Comparison of ENCODE assay signal across 19 mouse cellular contexts in the genomic region with DNA sequence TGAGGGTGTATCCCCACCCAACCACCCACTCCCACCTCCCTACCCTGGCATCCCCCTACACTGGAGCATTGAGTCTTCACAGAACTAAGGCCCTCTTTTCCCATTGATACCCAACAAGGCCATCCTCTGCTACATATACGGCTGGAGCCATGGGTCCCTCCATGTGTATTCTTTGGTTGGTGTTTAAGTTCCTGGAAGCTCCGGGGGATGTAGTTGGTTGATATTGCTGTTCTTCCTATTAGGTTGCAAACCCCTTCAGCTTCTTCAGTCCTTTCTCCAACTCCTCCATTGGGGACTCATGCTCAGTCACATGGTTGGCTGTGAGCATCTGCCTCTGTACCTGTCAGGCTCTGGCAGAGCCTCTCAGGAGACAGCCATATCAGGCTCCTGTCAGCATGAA.
DNase-seq lines count a peak whose midpoint lies in the region; ATAC-seq and TF ChIP-seq lines count a peak whose summit lies in the region.
"Had no signal": no experiment of that assay in that cellular context is flagged by ENCODE, and none has a peak within 500 bp of the region (broad histone marks: within the 10 kb centered on the region; RNA-seq: fewer than 3 reads in every experiment).

No protein-coding gene starts in this region.

- no peak overlapping the region for H3K9ac ChIP-seq in heart, adult 2 months (ENCODE audit: low read depth, low read length)
- no peak overlapping the region for H3K9ac ChIP-seq in midbrain, embryonic 15.5 days
- H3K9ac ChIP-seq: embryonic facial prominence, embryonic 13.5 days; embryonic facial prominence, embryonic 15.5 days; forebrain, embryonic 13.5 days; forebrain, embryonic 15.5 days had no signal

- peak; percentile 82 for DNase-seq in heart, adult 11 months
- DNase-seq in heart, adult 2 months: no peak
- DNase-seq in midbrain, embryonic 10.5 days (ENCODE audit: low spot score): no peak
- DNase-seq: adrenal gland, adult 2 months; adrenal gland, postnatal 10 days; adrenal gland, postnatal 25 days; cerebellum, adult 11 months; cerebellum, adult 18-20 months; cerebellum, adult 8-10 months; cerebellum, adult 9-11 months; cerebellum, postnatal 14 days; cerebellum, postnatal 36 days; embryo, embryonic 11 days had no signal

- TF ChIP-seq CTCF in heart, adult 2 months (IDR thresholded peaks at IDR 0.05): no peak

- no peak for TF ChIP-seq POLR2A in heart, adult 2 months (IDR thresholded peaks at IDR 0.05; ENCODE audit: insufficient read depth, low read depth, low read length)

- no peak for TF ChIP-seq EP300 in heart, adult 2 months (IDR thresholded peaks at IDR 0.05; ENCODE audit: insufficient read depth, low read depth, low read length)

- no peak overlapping the region for H3K4me3 ChIP-seq in heart, adult 2 months
- no peak overlapping the region for H3K4me3 ChIP-seq in midbrain, embryonic 10.5 days
- no peak overlapping the region for H3K4me3 ChIP-seq in midbrain, embryonic 15.5 days
- H3K4me3 ChIP-seq: embryonic facial prominence, embryonic 13.5 days; embryonic facial prominence, embryonic 15.5 days; erythroblast, embryonic 14.5 days; forebrain, embryonic 13.5 days; forebrain, embryonic 15.5 days had no signal

- peaks cover 3% of the 10 kb centered on the region for H3K36me3 ChIP-seq in heart, adult 2 months (ENCODE audit: control insufficient read depth, insufficient read depth, low read length)
- no peaks in the 10 kb centered on the region for H3K36me3 ChIP-seq in midbrain, embryonic 10.5 days
- H3K36me3 ChIP-seq in midbrain, embryonic 15.5 days (replicated peaks): no peaks in the 10 kb centered on the region
- H3K36me3 ChIP-seq: embryonic facial prominence, embryonic 13.5 days; embryonic facial prominence, embryonic 15.5 days; forebrain, embryonic 15.5 days had no signal

- H3K79me2 ChIP-seq in heart, adult 2 months (replicated peaks; ENCODE audit: control insufficient read depth, insufficient read depth, low read length): no peaks in the 10 kb centered on the region

- no peak for ATAC-seq in midbrain, embryonic 15.5 days (replicated peaks)
- ATAC-seq: forebrain, embryonic 13.5 days; forebrain, embryonic 15.5 days had no signal

- no peak overlapping the region for H3K4me2 ChIP-seq in midbrain, embryonic 15.5 days
- H3K4me2 ChIP-seq: embryonic facial prominence, embryonic 13.5 days; embryonic facial prominence, embryonic 15.5 days; forebrain, embryonic 13.5 days; forebrain, embryonic 15.5 days had no signal

- intact Hi-C loops in heart, adult 2 months (cut with DNase I): loop anchor here (5.0 kb wide), 4 partner anchors 126 to 379 kb away; no protein-coding TSS in a partner anchor

- 100% methylated on average over 2 of the region's 2 CpGs for WGBS in heart, adult 2 months
- WGBS in midbrain, embryonic 10.5 days: 91% methylated on average over 2 of the region's 2 CpGs
- WGBS in midbrain, embryonic 15.5 days: 98% methylated on average over 2 of the region's 2 CpGs

- no peak overlapping the region for H3K27ac ChIP-seq in heart, adult 2 months
- 0 out of 2 replicates have a peak overlapping the region, but pooled peaks have one; percentile 2 for H3K27ac ChIP-seq in midbrain, embryonic 10.5 days (replicated peaks)
- H3K27ac ChIP-seq in midbrain, embryonic 15.5 days: no peak overlapping the region
- H3K27ac ChIP-seq: embryonic facial prominence, embryonic 13.5 days; embryonic facial prominence, embryonic 15.5 days; forebrain, embryonic 13.5 days; forebrain, embryonic 15.5 days had no signal

- H3K4me1 ChIP-seq in heart, adult 2 months (ENCODE audit: control insufficient read depth, insufficient read depth, low read length): peaks cover 29% of the 10 kb centered on the region
- H3K4me1 ChIP-seq in midbrain, embryonic 10.5 days: peaks cover 53% of the 10 kb centered on the region
- H3K4me1 ChIP-seq in midbrain, embryonic 15.5 days: peaks cover 13% of the 10 kb centered on the region

- H3K9me3 ChIP-seq in midbrain, embryonic 10.5 days (replicated peaks): no peaks in the 10 kb centered on the region
- no peaks in the 10 kb centered on the region for H3K9me3 ChIP-seq in midbrain, embryonic 15.5 days
- H3K9me3 ChIP-seq: embryonic facial prominence, embryonic 13.5 days; embryonic facial prominence, embryonic 15.5 days; forebrain, embryonic 13.5 days; forebrain, embryonic 15.5 days had no signal

- H3K27me3 ChIP-seq in heart, adult 2 months (ENCODE audit: control insufficient read depth, insufficient read depth, low read length): no peaks in the 10 kb centered on the region
- H3K27me3 ChIP-seq in midbrain, embryonic 10.5 days (ENCODE audit: low read depth, poor library complexity, severe bottlenecking): no peaks in the 10 kb centered on the region
- no peaks in the 10 kb centered on the region for H3K27me3 ChIP-seq in midbrain, embryonic 15.5 days (replicated peaks)
- H3K27me3 ChIP-seq: embryonic facial prominence, embryonic 13.5 days; embryonic facial prominence, embryonic 15.5 days; forebrain, embryonic 13.5 days; forebrain, embryonic 15.5 days had no signal
